12 mouse cellular contexts compared by ENCODE assay signal in genomic region chr4:147383199-147383598, GRCm38 (mm10). TPM values are rescaled to one million over a fixed set of nuclear protein-coding genes. Genes with fewer than 3 reads are reported as not detected.
"Had no signal": no experiment of that assay in that cellular context is flagged by ENCODE, and none has a peak within 500 bp of the region (broad histone marks: within the 10 kb centered on the region; RNA-seq: fewer than 3 reads in every experiment).

No protein-coding gene starts in this region.

RNA-seq across cellular contexts. Expression of gene Zfp978, which starts 22.1 kb away (rescaled TPM):
- polyA plus RNA-seq: neural tube, embryonic 12.5 days; neural tube, embryonic 13.5 days; neural tube, embryonic 14.5 days; neural tube, embryonic 15.5 days; small intestine, adult 2 months; spleen, adult 2 months; stomach, embryonic 15.5 days; stomach, embryonic 16.5 days; stomach, postnatal 0 days; thymus, adult 2 months; thymus, postnatal 0 days; urinary bladder, adult 2 months had no signal
